Mouse (Mus musculus) cortical plate, adult 2 months (tissue): ENCODE measurements around the gene Mast4.

ENCODE experiments used
- CTCF ChIP-seq: fragments of 200-500 bp; IDR thresholded peaks from 2 replicates; pipeline ENCODE4 v1.5.1; 2011; ENCODE audit warnings: mild to moderate bottlenecking, control low read depth, low read length; ENCODE audit not compliant: insufficient read depth; ENCODE audit errors: extremely low read depth
- POLR2A ChIP-seq: fragments of 200-500 bp; IDR thresholded peaks from 2 replicates; pipeline ENCODE4 v1.6.1; 2011; ENCODE audit warnings: mild to moderate bottlenecking, low read length, control low read depth; ENCODE audit not compliant: insufficient read depth; ENCODE audit errors: extremely low read depth

GRCm38 (mm10) chr13:102865971-102866724 is 468.1 kb downstream of the Mast4 start:
- TF ChIP-seq CTCF (no peak), POLR2A (no peak)
